Mouse (Mus musculus) kidney, embryonic 15.5 days (tissue): ENCODE results near the gene Klhl10. TPM values are rescaled to one million over a fixed set of nuclear protein-coding genes. Genes with fewer than 3 reads are reported as not detected.

ENCODE experiments used
- ATAC-seq: fragments of 200-750 bp; cut with Nextera tagmentation; replicated peaks from 2 replicates; pipeline ENCODE4 v1.8.0; 2017; ENCODE audit warnings: moderate TSS enrichment; ENCODE audit not compliant: low FRiP score
- H3K27ac ChIP-seq: fragments of 300-500 bp; sonication (generic); 2 replicates; pipeline ENCODE4 v1.5.1; 2015; ENCODE audit warnings: mild to moderate bottlenecking, inconsistent platforms
- H3K27me3 ChIP-seq: fragments of 300-500 bp; sonication (generic); 2 replicates; pipeline ENCODE4 v1.6.1; 2015; ENCODE audit warnings: inconsistent platforms
- H3K36me3 ChIP-seq: fragments of 300-500 bp; sonication (generic); 2 replicates; pipeline ENCODE4 v1.6.1; 2015; ENCODE audit warnings: inconsistent platforms
- H3K4me1 ChIP-seq: fragments of 300-500 bp; sonication (generic); 2 replicates; pipeline ENCODE4 v1.6.1; 2015; ENCODE audit warnings: inconsistent platforms
- H3K4me2 ChIP-seq: fragments of 300-500 bp; sonication (generic); 2 replicates; pipeline ENCODE4 v1.6.1; 2015; ENCODE audit warnings: moderate library complexity, mild to moderate bottlenecking, inconsistent platforms
- H3K4me3 ChIP-seq: fragments of 300-500 bp; sonication (generic); replicated peaks from 2 replicates; pipeline ENCODE4 v1.5.1; 2015; ENCODE audit warnings: mild to moderate bottlenecking, inconsistent platforms
- H3K9ac ChIP-seq: fragments of 300-500 bp; sonication (generic); 2 replicates; pipeline ENCODE4 v1.6.1; 2015; ENCODE audit warnings: mild to moderate bottlenecking, inconsistent platforms
- H3K9me3 ChIP-seq: fragments of 300-500 bp; sonication (generic); replicated peaks from 2 replicates; pipeline ENCODE4 v1.6.1; 2016; ENCODE audit warnings: inconsistent platforms
- WGBS: fragments of 180-500 bp; shearing (Covaris S2); methylation state at CpG from one replicate; pipeline ENCODE4 v1.1.7; 2015; ENCODE audit warnings: mixed read lengths; 5-methylcytosine and 5-hydroxymethylcytosine counted together
- polyA plus RNA-seq: library from polyadenylated mRNA; unstranded; fragments of >200 nt; fragmentation: Nextera tagmentation; extraction: Ambion mirVana; gene quantifications from 2 replicates; pipeline ENCODE4 v1.2.1, GENCODE M21; 2015

Klhl10 gene
- polyA plus RNA-seq, 1 experiment from 2014 or later = 0.44 TPM

DNA sequence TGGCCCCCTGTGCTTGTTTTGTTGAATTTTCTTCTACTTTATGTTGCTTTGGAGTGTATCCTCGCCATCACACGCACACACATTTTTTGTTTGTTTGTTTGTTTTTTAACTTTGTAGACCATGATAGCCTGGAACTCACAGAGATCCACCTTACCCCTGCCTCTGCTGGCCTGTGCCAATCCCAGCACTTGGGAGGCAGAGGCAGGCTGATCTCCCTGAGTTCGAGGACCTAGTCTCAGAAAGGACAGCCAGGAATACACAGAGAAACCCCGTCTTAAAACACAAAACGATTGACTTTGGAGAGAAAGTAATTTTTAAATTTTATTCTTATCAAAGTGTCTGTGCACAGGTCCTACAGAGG is 31.2 kb downstream of the Klhl10 start:
- peak overlapping the region; percentile 82 for H3K27ac ChIP-seq
- peak overlapping the region; percentile 98 for H3K4me3 ChIP-seq
- peaks cover 30% of the 10 kb centered on the region for H3K36me3 ChIP-seq
- 36% methylated on average over 5 of the region's 5 CpGs for WGBS
- no peaks in the 10 kb centered on the region for H3K27me3 ChIP-seq
- H3K9ac ChIP-seq = no peak overlapping the region
- H3K4me1 ChIP-seq = peaks cover 24% of the 10 kb centered on the region
- peak; percentile 44; the same call in 1 of the 2 replicates for ATAC-seq
- no peaks in the 10 kb centered on the region for H3K9me3 ChIP-seq
- peak overlapping the region; percentile 94 for H3K4me2 ChIP-seq

DNA sequence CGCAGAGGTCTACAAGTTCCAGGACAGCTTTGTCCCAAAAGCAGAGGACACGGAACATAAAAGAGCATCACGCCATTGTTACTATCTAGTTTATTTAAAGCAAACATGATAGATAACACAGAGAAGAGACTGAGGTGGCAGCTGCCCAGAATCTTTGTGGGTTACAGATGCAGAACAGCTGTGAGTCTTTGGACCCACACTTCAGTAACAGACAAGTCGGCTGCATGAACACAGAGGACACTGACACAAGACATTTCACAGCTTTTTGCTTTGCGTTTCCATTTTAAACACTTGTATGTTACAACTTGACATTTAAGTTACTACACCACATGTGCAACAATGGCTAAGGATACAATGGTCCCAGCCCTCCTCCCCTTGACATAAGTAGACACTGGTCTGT is 34.6 kb downstream of the Klhl10 start:
- no peak for ATAC-seq
- Histone ChIP-seq H3K9ac (no peak overlapping the region), H3K27ac (no peak overlapping the region), H3K9me3 (no peaks in the 10 kb centered on the region), H3K4me1 (peaks cover 8% of the 10 kb centered on the region), H3K4me3 (no peak overlapping the region), H3K27me3 (no peaks in the 10 kb centered on the region), H3K4me2 (no peak overlapping the region), H3K36me3 (peaks cover 54% of the 10 kb centered on the region)
- 92% methylated on average over 5 of the region's 5 CpGs for WGBS

DNA sequence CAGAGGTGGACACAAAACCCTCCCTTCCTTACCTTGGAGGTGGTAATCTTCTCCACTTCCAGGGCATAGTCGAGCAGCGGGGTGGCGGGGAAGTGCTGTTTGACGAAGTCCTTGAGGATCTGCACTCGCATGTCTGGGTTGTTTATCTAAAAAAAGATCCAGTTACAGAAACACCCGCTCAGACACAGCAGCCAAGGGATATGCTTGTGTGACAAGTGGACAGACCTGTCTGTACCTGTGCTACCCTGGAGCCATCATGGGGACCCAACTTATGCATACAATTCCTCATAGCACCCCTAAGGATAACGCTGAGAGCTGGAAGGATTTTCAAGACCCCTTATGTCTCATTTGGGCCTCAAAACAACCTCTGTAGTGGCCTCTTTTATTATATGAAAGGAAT is 37.4 kb downstream of the Klhl10 start:
- H3K9me3 ChIP-seq = no peaks in the 10 kb centered on the region
- H3K27me3 ChIP-seq = no peaks in the 10 kb centered on the region
- WGBS = 67% methylated on average over 7 of the region's 7 CpGs
- H3K27ac ChIP-seq = no peak overlapping the region
- H3K36me3 ChIP-seq = peaks cover 83% of the 10 kb centered on the region
- no peak overlapping the region for H3K4me3 ChIP-seq
- H3K4me1 ChIP-seq = no peaks in the 10 kb centered on the region
- no peak overlapping the region for H3K4me2 ChIP-seq
- H3K9ac ChIP-seq = no peak overlapping the region
- no peak for ATAC-seq

DNA sequence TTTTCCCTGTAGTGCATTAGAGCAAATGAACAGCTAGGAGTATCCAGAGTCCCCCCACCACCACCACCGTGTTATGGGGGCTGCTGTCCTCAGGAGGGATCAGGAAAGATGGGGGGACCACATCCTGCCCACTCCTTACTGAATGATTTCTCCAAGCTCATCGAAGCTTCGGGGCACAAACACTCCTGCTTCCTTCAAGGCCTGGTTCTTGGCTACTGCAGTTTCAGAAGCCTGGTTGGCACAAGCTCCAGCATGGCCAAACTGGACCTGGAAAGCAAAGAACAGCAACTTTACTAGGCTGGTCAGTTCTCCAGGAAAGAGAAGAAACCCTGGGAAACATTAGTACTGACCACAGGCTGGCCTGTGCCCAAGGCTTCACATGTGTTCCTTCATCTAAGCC is 42.7 kb downstream of the Klhl10 start:
- 97% methylated on average over 3 of the region's 3 CpGs for WGBS
- Histone ChIP-seq H3K9me3 (no peaks in the 10 kb centered on the region), H3K4me2 (no peak overlapping the region), H3K4me3 (no peak overlapping the region), H3K9ac (no peak overlapping the region), H3K27ac (no peak overlapping the region), H3K27me3 (no peaks in the 10 kb centered on the region), H3K36me3 (peaks cover 98% of the 10 kb centered on the region), H3K4me1 (no peaks in the 10 kb centered on the region)
- ATAC-seq = no peak

DNA sequence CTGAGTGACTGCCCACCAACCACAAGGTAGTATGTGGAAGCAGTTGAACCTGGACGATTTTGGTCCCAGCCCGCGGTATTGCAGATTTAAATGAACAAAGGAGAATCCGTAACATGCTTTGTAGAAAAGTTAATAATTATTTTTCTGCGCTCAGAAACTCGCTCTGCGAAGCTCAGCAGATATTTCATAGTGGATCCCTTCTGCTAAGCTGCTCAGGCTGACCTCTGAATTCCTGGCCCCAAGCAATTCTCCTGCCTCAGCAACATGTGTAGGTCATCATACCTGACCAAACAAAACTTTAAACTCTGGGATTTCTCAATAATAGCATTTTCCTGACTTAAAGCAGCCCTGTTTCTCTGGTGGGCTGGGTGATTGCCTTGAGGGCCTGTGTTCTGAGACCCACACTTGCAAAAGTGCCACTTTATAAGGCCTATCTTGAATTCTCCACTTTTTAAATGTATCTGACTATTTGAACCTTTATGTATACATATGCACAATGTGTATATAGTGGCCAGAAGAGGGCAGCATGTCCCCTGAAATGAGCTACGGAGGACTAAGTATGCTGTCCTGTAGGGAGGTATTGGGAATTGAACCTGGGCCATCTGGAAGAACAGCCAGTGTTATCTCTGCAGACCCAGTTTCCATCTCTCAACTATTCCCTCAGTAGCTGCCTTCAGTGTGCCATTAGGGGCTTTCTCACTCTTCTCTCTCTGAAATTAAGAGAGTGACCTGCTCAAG is 44.3 kb downstream of the Klhl10 start:
- H3K9me3 ChIP-seq = no peaks in the 10 kb centered on the region
- no peak overlapping the region for H3K27ac ChIP-seq
- no peak overlapping the region for H3K4me3 ChIP-seq
- no peak for ATAC-seq
- H3K9ac ChIP-seq = no peak overlapping the region
- H3K27me3 ChIP-seq = no peaks in the 10 kb centered on the region
- peaks cover 98% of the 10 kb centered on the region for H3K36me3 ChIP-seq
- H3K4me1 ChIP-seq = no peaks in the 10 kb centered on the region
- no peak overlapping the region for H3K4me2 ChIP-seq
- WGBS = 82% methylated on average over 8 of the region's 8 CpGs

DNA sequence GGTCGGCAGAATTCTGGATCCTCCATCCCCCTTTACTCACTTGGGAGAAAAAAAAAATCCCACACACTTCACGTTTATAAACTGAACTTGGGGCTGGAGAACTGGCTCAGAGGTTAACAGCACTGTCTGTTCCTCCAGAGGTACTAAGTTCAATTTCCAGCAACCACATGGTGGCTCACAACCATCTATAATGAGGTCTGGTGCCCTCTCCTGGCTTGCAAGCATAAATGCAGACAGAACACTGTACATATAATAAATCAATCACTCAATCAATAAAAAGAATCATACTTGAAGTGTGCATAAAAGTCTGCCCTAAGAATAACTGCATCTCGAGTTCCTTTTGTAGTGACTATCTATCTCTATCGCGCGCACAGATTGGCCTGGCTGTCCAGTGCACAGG is 49.2 kb downstream of the Klhl10 start:
- ATAC-seq = no peak
- Histone ChIP-seq H3K36me3 (peaks cover 96% of the 10 kb centered on the region), H3K27ac (no peak overlapping the region), H3K27me3 (no peaks in the 10 kb centered on the region), H3K4me1 (no peaks in the 10 kb centered on the region), H3K4me3 (no peak overlapping the region), H3K9ac (no peak overlapping the region), H3K4me2 (no peak overlapping the region), H3K9me3 (no peaks in the 10 kb centered on the region)
- WGBS = 92% methylated on average over 6 of the region's 6 CpGs

DNA sequence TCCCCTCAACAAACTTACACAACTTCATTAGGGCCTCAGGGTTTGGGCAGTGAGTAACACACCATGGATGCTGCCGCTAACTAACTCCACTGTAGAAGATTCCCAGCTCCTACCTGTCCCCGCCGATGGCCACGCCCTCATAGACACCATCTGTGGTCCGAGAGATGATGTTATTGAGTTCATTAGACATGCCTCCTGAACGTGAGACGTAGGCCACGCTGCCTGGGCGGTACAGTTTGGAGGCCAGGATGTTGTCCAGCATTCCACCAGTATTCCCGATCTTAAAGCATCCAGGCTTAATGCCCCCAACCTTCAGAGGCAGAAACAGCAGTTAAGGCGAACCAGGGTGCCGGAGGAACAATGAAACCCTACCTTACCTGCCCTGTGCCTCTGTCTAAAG is 52.1 kb downstream of the Klhl10 start:
- peaks cover 97% of the 10 kb centered on the region for H3K36me3 ChIP-seq
- no peak for ATAC-seq
- WGBS = 88% methylated on average over 12 of the region's 12 CpGs

DNA sequence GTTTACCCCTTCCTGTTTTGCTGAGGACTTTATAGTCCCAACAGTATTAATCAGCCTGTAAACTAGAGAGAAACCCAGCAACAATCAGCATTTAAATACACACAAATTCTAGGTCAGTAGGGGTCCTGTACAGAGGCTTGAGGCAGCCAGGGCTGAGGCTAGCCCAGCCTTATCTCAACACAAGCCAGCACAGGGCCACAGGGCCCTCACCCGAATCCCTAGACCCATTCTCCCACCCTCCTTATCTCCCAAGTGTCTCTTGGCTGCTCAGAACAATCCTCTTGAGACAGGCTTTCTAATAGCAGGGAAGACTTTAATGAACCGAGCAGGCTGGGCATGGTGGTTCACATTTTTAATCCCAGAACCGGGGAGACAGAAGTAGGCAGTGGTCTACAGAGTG is 58.5 kb downstream of the Klhl10 start:
- 86% methylated on average over 3 of the region's 3 CpGs for WGBS
- no peak for ATAC-seq

More for the DNA sequence above, 52.1 kb downstream of the Klhl10 start:
- H3K9ac ChIP-seq = no peak overlapping the region
- H3K4me3 ChIP-seq = no peak overlapping the region
- no peaks in the 10 kb centered on the region for H3K27me3 ChIP-seq
- no peaks in the 10 kb centered on the region for H3K9me3 ChIP-seq
- H3K4me1 ChIP-seq = no peaks in the 10 kb centered on the region
- no peak overlapping the region for H3K4me2 ChIP-seq
- no peak overlapping the region for H3K27ac ChIP-seq

DNA sequence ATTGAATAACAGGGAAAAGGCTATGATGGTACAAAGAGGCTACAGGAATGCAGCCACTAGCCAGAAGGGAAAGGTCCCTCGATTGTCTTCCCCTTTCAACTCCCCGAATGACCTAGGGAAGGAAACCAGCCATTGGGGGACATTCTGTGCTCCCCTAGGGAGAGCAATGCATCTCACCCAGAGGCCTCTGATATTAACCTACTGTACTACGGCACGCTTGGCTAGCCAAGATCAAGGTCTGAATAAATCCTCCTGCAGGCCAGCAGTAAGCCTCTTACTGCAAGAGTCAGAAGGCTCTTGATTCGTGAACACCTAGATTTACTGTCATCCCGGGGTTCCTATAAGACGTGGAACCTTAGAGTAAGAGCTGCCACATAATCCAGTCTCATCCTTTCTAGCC is 58.9 kb downstream of the Klhl10 start:
- Histone ChIP-seq H3K36me3 (peaks cover 99% of the 10 kb centered on the region), H3K4me2 (no peak overlapping the region), H3K27ac (0 out of 2 replicates have a peak overlapping the region, but pooled peaks have one; percentile 22), H3K27me3 (no peaks in the 10 kb centered on the region), H3K4me3 (no peak overlapping the region), H3K9ac (no peak overlapping the region), H3K9me3 (no peaks in the 10 kb centered on the region), H3K4me1 (0 out of 2 replicates have a peak, but pooled peaks cover 7% of the 10 kb centered on the region)
- ATAC-seq = no peak
- WGBS = 66% methylated on average over 7 of the region's 7 CpGs

More for the DNA sequence above, 58.5 kb downstream of the Klhl10 start:
- Histone ChIP-seq H3K4me2 (no peak overlapping the region), H3K4me1 (0 out of 2 replicates have a peak, but pooled peaks cover 7% of the 10 kb centered on the region), H3K4me3 (no peak overlapping the region), H3K9me3 (no peaks in the 10 kb centered on the region), H3K36me3 (peaks cover 99% of the 10 kb centered on the region), H3K27me3 (no peaks in the 10 kb centered on the region), H3K27ac (0 out of 2 replicates have a peak overlapping the region, but pooled peaks have one; percentile 22), H3K9ac (no peak overlapping the region)

DNA sequence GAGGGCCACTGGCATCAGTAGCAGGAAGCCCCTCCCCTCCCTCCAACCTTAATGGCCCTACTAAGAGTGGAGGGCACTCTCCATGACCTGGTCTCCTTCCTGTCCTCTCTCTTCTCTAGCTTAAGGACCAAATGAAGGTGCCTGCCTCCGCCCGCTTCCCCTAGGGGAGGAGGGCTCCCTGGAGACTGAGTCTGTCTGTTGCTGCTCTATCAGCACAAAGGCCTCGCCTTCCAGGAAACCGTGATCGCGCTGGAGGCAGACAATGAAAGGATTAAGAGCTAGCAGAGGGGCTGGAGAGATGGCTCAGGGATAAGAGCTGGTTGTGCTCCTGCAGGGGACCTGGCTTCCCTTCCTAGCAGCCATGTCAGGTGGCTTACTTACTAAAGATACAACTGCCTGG is 59.6 kb downstream of the Klhl10 start:
- H3K4me1 ChIP-seq = 0 out of 2 replicates have a peak, but pooled peaks cover 7% of the 10 kb centered on the region
- no peaks in the 10 kb centered on the region for H3K27me3 ChIP-seq
- no peak overlapping the region for H3K4me2 ChIP-seq
- no peak overlapping the region for H3K9ac ChIP-seq
- ATAC-seq = no peak
- no peak overlapping the region for H3K4me3 ChIP-seq
- H3K36me3 ChIP-seq = peaks cover 99% of the 10 kb centered on the region
- 0 out of 2 replicates have a peak overlapping the region, but pooled peaks have one; percentile 1 for H3K27ac ChIP-seq
- no peaks in the 10 kb centered on the region for H3K9me3 ChIP-seq
- WGBS = 58% methylated on average over 6 of the region's 6 CpGs

DNA sequence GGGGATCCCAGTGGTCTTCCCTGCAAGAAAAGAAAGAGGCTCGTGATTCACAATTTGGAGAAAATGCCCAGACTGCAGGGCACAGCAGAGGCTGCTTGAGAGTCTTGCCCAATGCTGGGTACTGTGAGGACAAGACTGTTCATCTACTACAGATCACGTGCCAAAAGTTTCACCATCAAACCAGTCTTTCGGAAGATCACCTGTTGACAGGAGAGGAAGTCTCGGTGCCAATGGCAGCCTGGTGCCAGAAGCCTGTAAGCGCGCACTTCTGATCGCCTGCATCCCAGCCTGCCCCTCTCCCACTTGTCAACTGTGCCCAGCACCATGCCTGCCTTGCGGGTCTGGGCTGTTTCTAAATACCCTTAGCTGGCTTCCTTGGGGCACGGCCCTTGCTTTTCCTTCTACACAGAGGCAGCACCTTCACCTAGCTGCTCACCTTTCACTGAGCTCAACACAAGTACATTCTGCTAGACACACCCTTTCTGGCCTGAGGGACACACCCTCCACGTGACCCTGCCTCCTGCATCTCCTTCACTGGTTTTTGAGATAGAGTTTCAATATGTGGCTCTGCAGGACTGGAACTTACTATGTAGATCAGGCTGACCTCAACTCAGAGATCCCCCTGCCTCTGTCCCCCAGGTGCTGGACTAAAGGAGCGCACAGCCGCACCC is 63.4 kb downstream of the Klhl10 start:
- Histone ChIP-seq H3K9ac (no peak overlapping the region), H3K27ac (no peak overlapping the region), H3K4me1 (0 out of 2 replicates have a peak, but pooled peaks cover 7% of the 10 kb centered on the region), H3K9me3 (no peaks in the 10 kb centered on the region), H3K4me3 (no peak overlapping the region), H3K36me3 (peaks cover 96% of the 10 kb centered on the region), H3K4me2 (no peak overlapping the region), H3K27me3 (no peaks in the 10 kb centered on the region)
- WGBS = 92% methylated on average over 12 of the region's 12 CpGs
- no peak for ATAC-seq

DNA sequence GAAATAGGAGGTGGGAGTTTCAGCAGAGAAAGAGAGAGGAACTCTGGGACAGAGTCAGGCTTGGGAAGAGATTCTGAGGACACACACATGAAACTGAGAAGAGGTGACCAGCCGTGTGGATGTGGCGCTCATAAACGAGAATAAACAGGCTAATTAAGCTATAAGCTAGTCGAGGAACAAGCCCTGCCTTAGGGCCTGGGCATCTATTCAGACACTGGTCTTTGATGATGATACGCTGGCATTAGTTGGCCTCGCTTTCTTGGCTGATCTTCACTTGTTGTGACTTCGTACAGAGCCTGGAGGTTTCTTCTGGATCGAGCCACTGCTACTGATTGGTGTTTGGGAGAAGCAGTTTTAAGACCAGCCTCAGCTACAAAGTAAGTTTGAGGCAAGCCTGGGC is 64.3 kb downstream of the Klhl10 start:
- no peaks in the 10 kb centered on the region for H3K27me3 ChIP-seq
- no peak overlapping the region for H3K4me3 ChIP-seq
- no peaks in the 10 kb centered on the region for H3K9me3 ChIP-seq
- H3K4me2 ChIP-seq = no peak overlapping the region
- WGBS = 91% methylated on average over 8 of the region's 8 CpGs
- H3K4me1 ChIP-seq = 0 out of 2 replicates have a peak, but pooled peaks cover 3% of the 10 kb centered on the region
- H3K9ac ChIP-seq = no peak overlapping the region
- H3K27ac ChIP-seq = no peak overlapping the region
- peaks cover 95% of the 10 kb centered on the region for H3K36me3 ChIP-seq
- ATAC-seq = no peak
